In the genomic region with DNA sequence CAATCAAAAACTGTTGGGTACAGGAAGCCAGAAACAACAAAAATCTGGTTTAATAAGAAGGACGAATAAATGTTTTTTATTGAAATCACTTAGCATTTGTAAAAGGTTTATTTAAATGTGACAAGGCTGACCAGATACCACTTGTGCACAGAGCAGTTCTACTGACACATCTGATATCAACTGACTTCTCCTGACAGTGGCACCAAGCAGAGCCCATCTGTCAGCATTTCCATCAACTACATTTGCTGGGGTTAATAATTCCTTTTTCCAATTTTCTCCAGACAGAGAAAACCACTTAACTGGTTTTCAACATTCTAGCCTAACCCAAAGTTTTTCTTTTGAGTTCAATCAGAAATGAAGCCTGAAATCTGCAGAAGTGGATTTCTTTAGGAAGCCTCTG, we compare ENCODE assay signal across 18 mouse cellular contexts.
"Had no signal": no experiment of that assay in that cellular context is flagged by ENCODE, and none has a peak within 500 bp of the region (broad histone marks: within the 10 kb centered on the region; RNA-seq: fewer than 3 reads in every experiment).

No protein-coding gene starts in this region.

- ATAC-seq: midbrain, embryonic 16.5 days had no signal

- H3K27ac ChIP-seq: midbrain, embryonic 10.5 days; midbrain, embryonic 12.5 days; neural tube, embryonic 13.5 days; neural tube, embryonic 15.5 days had no signal

- H3K4me2 ChIP-seq: lung, embryonic 14.5 days; midbrain, embryonic 12.5 days; neural tube, embryonic 13.5 days; neural tube, embryonic 15.5 days had no signal

- H3K36me3 ChIP-seq: midbrain, embryonic 10.5 days; midbrain, embryonic 12.5 days; neural tube, embryonic 13.5 days; neural tube, embryonic 15.5 days had no signal

- H3K9me3 ChIP-seq: midbrain, embryonic 10.5 days; midbrain, embryonic 12.5 days; neural tube, embryonic 13.5 days; neural tube, embryonic 15.5 days had no signal

- H3K9ac ChIP-seq: lung, embryonic 14.5 days; midbrain, embryonic 12.5 days; neural tube, embryonic 13.5 days; neural tube, embryonic 15.5 days had no signal

- H3K4me1 ChIP-seq: midbrain, embryonic 10.5 days; midbrain, embryonic 12.5 days; neural tube, embryonic 13.5 days; neural tube, embryonic 15.5 days had no signal

- H3K27me3 ChIP-seq: midbrain, embryonic 12.5 days; neural tube, embryonic 13.5 days; neural tube, embryonic 15.5 days had no signal

- H3K4me3 ChIP-seq: midbrain, embryonic 10.5 days; midbrain, embryonic 12.5 days; myocyte; neural tube, embryonic 13.5 days; neural tube, embryonic 15.5 days had no signal

- DNase-seq: lung, embryonic 14.5 days; lung, postnatal 10 days; lung, postnatal 4 days; midbrain, embryonic 14.5 days; retina, postnatal 1 day; right cerebral cortex, adult 18-20 months; right cerebral cortex, postnatal 25 days; right cerebral cortex, postnatal 4 days; spleen, adult 18-20 months; thymus, adult 18-20 months; thymus, postnatal 14 days; thymus, postnatal 36 days had no signal
